Mouse (Mus musculus) myocyte (in vitro differentiated cells): Measurements from ENCODE around the gene Slc5a10. TPM values are rescaled to one million over a fixed set of nuclear protein-coding genes. Genes with fewer than 3 reads are reported as not detected.

Experiments used
- H3K27me3 ChIP-seq: one replicate; pipeline ENCODE4 v1.6.1; 2011; ENCODE audit not compliant: control insufficient read depth, insufficient read depth, insufficient read length
- H3K36me3 ChIP-seq: one replicate; pipeline ENCODE4 v1.6.1; 2011; ENCODE audit not compliant: control insufficient read depth, insufficient read depth
- H3K4me2 ChIP-seq: one replicate; pipeline ENCODE4 v1.6.1; 2011; ENCODE audit warnings: low read depth, control low read depth
- H3K4me3 ChIP-seq: one replicate; pipeline ENCODE4 v1.5.1; 2011; ENCODE audit warnings: mild to moderate bottlenecking, control low read depth, moderate library complexity
- H3K79me2 ChIP-seq: one replicate; pipeline ENCODE4 v1.6.1; 2011; ENCODE audit not compliant: control insufficient read depth, insufficient read depth
- H3ac ChIP-seq: one replicate; pipeline ENCODE4 v1.6.1; 2011; ENCODE audit not compliant: control insufficient read depth, insufficient read length
- CEBPB ChIP-seq: IDR thresholded peaks from 2 replicates; pipeline ENCODE4 v1.6.1; 2011; ENCODE audit warnings: mild to moderate bottlenecking, moderate library complexity; ENCODE audit not compliant: poor library complexity, insufficient read depth, severe bottlenecking
- E2F4 ChIP-seq: IDR thresholded peaks from one replicate; pipeline ENCODE4 v1.6.1; 2011; ENCODE audit warnings: mild to moderate bottlenecking, control low read depth, moderate library complexity; ENCODE audit not compliant: insufficient read depth
- MAX ChIP-seq: IDR thresholded peaks from one replicate; pipeline ENCODE4 v1.6.1; 2011; ENCODE audit warnings: low read depth, mild to moderate bottlenecking, control low read depth
- MYOD1 ChIP-seq, 3 experiments: IDR thresholded peaks; one replicate each; pipeline ENCODE4 v1.6.1; 2011; ENCODE audit warnings: control low read depth in 2 of 3, low read depth in 2 of 3, mild to moderate bottlenecking in 2 of 3, moderate library complexity in 1 of 3; ENCODE audit not compliant: insufficient read length in 2 of 3, control insufficient read depth in 1 of 3
- MYOG ChIP-seq, 3 experiments: IDR thresholded peaks; one replicate each; pipeline ENCODE4 v1.6.1; 2011; ENCODE audit warnings: control low read depth in 2 of 3, low read depth in 2 of 3, mild to moderate bottlenecking in 2 of 3; ENCODE audit not compliant: insufficient read length in 2 of 3, control insufficient read depth in 1 of 3, insufficient read depth in 1 of 3
- POLR2A ChIP-seq: IDR thresholded peaks from one replicate; pipeline ENCODE4 v1.6.1; 2011; ENCODE audit warnings: low read depth, mild to moderate bottlenecking, control low read depth, moderate library complexity; ENCODE audit not compliant: insufficient read length
- POLR2AphosphoS2 ChIP-seq: IDR thresholded peaks from one replicate; pipeline ENCODE4 v1.6.1; 2011; ENCODE audit warnings: low read depth, control low read depth; ENCODE audit not compliant: insufficient read length
- REST ChIP-seq: IDR thresholded peaks from one replicate; pipeline ENCODE4 v1.6.1; 2011; ENCODE audit warnings: mild to moderate bottlenecking, control low read depth, moderate library complexity; ENCODE audit not compliant: insufficient read depth, insufficient read length
- SRF ChIP-seq: IDR thresholded peaks from one replicate; pipeline ENCODE4 v1.6.1; 2011; ENCODE audit warnings: low read depth; ENCODE audit not compliant: control insufficient read depth, insufficient read length
- TCF12 ChIP-seq: IDR thresholded peaks from one replicate; pipeline ENCODE4 v1.6.1; 2011; ENCODE audit warnings: mild to moderate bottlenecking, control low read depth; ENCODE audit not compliant: poor library complexity, insufficient read depth, severe bottlenecking
- TCF3 ChIP-seq: IDR thresholded peaks from one replicate; pipeline ENCODE4 v1.6.1; 2011; ENCODE audit warnings: low read depth, control low read depth; ENCODE audit not compliant: insufficient read length
- USF1 ChIP-seq: IDR thresholded peaks from one replicate; pipeline ENCODE4 v1.6.1; 2011; ENCODE audit warnings: low read depth, mild to moderate bottlenecking, control low read depth, moderate library complexity
- polyA plus RNA-seq: library from polyadenylated mRNA; unstranded; fragments of >200 nt; fragmentation: generic; extraction: Trizol; gene quantifications from one replicate; pipeline ENCODE4 v1.2.1, GENCODE M21; 2012; ENCODE audit warnings: missing spikeins

The Slc5a10 gene
- polyA plus RNA-seq, 1 experiment, result 0.05 TPM

GRCm38 (mm10) chr11:61737290-61737689, 16.7 kb upstream of the Slc5a10 start:
- no peaks in the 10 kb centered on the region for H3K79me2 ChIP-seq
- H3K4me3 ChIP-seq, result no peak overlapping the region
- no peak overlapping the region for H3ac ChIP-seq
- peaks cover 62% of the 10 kb centered on the region for H3K36me3 ChIP-seq
- TF ChIP-seq TCF12 (no peak), USF1 (no peak), MYOD1 (IDR thresholded peaks at IDR 0.05; ENCODE audit: control insufficient read depth in 1 of 3, insufficient read length in 2 of 3, low read depth in 2 of 3) (no peak), TCF3 (no peak), REST (no peak), E2F4 (no peak), MYOG (IDR thresholded peaks at IDR 0.05; ENCODE audit: control insufficient read depth in 1 of 3, insufficient read depth in 1 of 3, insufficient read length in 2 of 3, low read depth in 2 of 3) (no peak), MAX (no peak), POLR2AphosphoS2 (no peak), CEBPB (no peak), SRF (no peak), POLR2A (no peak)
- no peak overlapping the region for H3K4me2 ChIP-seq
- H3K27me3 ChIP-seq, result no peaks in the 10 kb centered on the region

DNA sequence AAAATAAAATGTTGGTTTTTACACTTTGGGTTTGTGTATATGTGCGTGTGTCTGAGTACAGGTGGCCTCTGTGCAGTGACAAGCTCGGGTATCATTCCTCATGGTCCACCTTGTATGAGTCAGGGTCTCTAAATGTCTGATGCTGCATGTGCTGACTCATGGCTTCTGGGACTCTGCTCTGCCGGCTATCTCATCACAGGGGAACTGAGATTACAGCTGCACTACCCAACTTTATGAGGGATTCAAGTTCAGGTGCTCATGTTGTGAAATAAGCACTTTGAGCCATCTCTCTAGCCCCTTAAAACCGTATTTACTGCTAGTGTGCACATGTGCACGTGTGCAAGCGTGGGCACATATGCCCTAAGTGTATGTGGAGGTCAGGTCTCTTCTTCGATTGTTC, 12.0 kb upstream of the Slc5a10 start:
- Histone ChIP-seq H3K4me3 (no peak overlapping the region), H3K4me2 (no peak overlapping the region), H3K79me2 (no peaks in the 10 kb centered on the region), H3K36me3 (peaks cover 51% of the 10 kb centered on the region), H3K27me3 (no peaks in the 10 kb centered on the region), H3ac (no peak overlapping the region)
- TF ChIP-seq MAX (no peak), MYOG (IDR thresholded peaks at IDR 0.05; ENCODE audit: control insufficient read depth in 1 of 3, insufficient read depth in 1 of 3, insufficient read length in 2 of 3, low read depth in 2 of 3) (no peak), POLR2AphosphoS2 (no peak)

DNA sequence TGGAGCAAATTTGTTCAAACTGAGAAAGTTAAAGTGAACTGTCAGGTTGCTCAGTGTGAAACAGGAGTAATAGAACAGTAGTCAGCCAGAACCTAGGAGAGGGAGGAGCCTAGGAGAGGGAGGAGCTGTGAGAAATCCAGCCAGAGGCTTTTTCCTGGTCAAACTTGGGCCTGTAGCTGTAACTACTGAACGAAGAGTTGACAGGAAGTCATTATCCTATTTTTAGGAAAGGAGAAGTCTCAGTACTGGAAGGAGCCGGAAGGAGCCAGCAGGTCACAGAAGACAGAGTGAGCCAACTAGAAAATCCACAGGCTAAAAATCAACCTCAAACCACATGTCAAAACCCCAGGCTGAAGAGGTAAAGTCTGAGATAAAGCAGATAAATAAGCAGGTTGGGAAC, 7.4 kb upstream of the Slc5a10 start:
- no peak for TF ChIP-seq SRF
- TF ChIP-seq MYOG (IDR thresholded peaks at IDR 0.05; ENCODE audit: control insufficient read depth in 1 of 3, insufficient read depth in 1 of 3, insufficient read length in 2 of 3, low read depth in 2 of 3), result no peak
- TF ChIP-seq TCF3, result no peak
- TF ChIP-seq REST, result no peak
- no peak for TF ChIP-seq TCF12
- no peak for TF ChIP-seq POLR2AphosphoS2
- no peak for TF ChIP-seq E2F4
- TF ChIP-seq POLR2A, result no peak
- TF ChIP-seq CEBPB, result no peak
- TF ChIP-seq USF1, result no peak
- no peak for TF ChIP-seq MYOD1 (IDR thresholded peaks at IDR 0.05; ENCODE audit: control insufficient read depth in 1 of 3, insufficient read length in 2 of 3, low read depth in 2 of 3)
- no peak for TF ChIP-seq MAX

GRCm38 (mm10) chr11:61722077-61722476, 1.5 kb upstream of the Slc5a10 start:
- Histone ChIP-seq H3ac (no peak overlapping the region), H3K79me2 (no peaks in the 10 kb centered on the region), H3K4me2 (no peak overlapping the region), H3K4me3 (no peak overlapping the region), H3K36me3 (no peaks in the 10 kb centered on the region), H3K27me3 (peaks cover 5% of the 10 kb centered on the region)
- TF ChIP-seq MYOG (IDR thresholded peaks at IDR 0.05; ENCODE audit: control insufficient read depth in 1 of 3, insufficient read depth in 1 of 3, insufficient read length in 2 of 3, low read depth in 2 of 3) (no peak), MAX (no peak), POLR2AphosphoS2 (no peak), USF1 (no peak), TCF12 (no peak), TCF3 (no peak), CEBPB (no peak), SRF (no peak), REST (no peak), POLR2A (no peak), MYOD1 (IDR thresholded peaks at IDR 0.05; ENCODE audit: control insufficient read depth in 1 of 3, insufficient read length in 2 of 3, low read depth in 2 of 3) (no peak), E2F4 (no peak)

More for the DNA sequence above, 7.4 kb upstream of the Slc5a10 start:
- Histone ChIP-seq H3K4me3 (no peak overlapping the region), H3K4me2 (no peak overlapping the region), H3K36me3 (peaks cover 28% of the 10 kb centered on the region), H3ac (no peak overlapping the region), H3K27me3 (no peaks in the 10 kb centered on the region), H3K79me2 (no peaks in the 10 kb centered on the region)

DNA sequence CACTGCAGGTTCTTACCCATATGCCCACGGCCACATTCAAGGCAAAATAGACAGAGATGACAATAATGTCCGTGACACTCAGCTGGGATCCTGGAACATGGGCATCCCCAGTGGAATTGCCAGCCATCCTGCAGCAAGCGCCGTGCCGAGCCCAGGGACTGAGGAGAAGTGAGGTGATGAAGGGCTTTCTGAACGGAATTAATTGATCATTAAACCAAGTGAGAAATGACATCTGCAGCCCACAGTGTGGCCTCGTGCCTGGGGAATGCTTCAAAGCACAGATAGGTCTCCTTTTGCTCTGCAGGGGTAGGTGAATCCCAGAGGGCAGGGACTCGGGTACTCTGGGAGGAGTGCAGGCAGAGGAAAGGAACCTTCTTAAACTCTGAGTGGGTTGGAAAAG, 800 bp downstream of the Slc5a10 start:
- Histone ChIP-seq H3K4me3 (no peak overlapping the region), H3K36me3 (no peaks in the 10 kb centered on the region), H3K79me2 (no peaks in the 10 kb centered on the region), H3K4me2 (no peak overlapping the region), H3K27me3 (peaks cover 5% of the 10 kb centered on the region), H3ac (no peak overlapping the region)
- TF ChIP-seq TCF12 (no peak), TCF3 (no peak), E2F4 (no peak), MAX (no peak), CEBPB (no peak)
